Mouse (Mus musculus) lung, embryonic 16.5 days (tissue): ENCODE data around the gene Bbs4. TPM values are rescaled to one million over a fixed set of nuclear protein-coding genes. Genes with fewer than 3 reads are reported as not detected.

Experiments
- ATAC-seq: fragments of 200-750 bp; cut with Nextera tagmentation; 2 replicates; pipeline ENCODE4 v1.8.0; 2017; ENCODE audit warnings: low read depth, mild to moderate bottlenecking, moderate library complexity
- H3K27ac ChIP-seq: fragments of 300-500 bp; sonication (generic); 2 replicates; pipeline ENCODE4 v1.5.1; 2014; ENCODE audit warnings: mild to moderate bottlenecking, control low read depth, low read length
- H3K27me3 ChIP-seq: fragments of 300-500 bp; sonication (generic); 2 replicates; pipeline ENCODE4 v1.6.1; 2014; ENCODE audit warnings: low read depth, low read length, mixed read lengths; ENCODE audit not compliant: control insufficient read depth, insufficient read depth
- H3K36me3 ChIP-seq: fragments of 300-500 bp; sonication (generic); 2 replicates; pipeline ENCODE4 v1.6.1; 2014; ENCODE audit warnings: low read length; ENCODE audit not compliant: control insufficient read depth, insufficient read depth
- H3K4me1 ChIP-seq: fragments of 300-500 bp; sonication (generic); replicated peaks from 2 replicates; pipeline ENCODE4 v1.6.1; 2014; ENCODE audit warnings: low read length, mixed read lengths; ENCODE audit not compliant: control insufficient read depth, insufficient read depth
- H3K4me2 ChIP-seq: fragments of 300-500 bp; sonication (generic); 2 replicates; pipeline ENCODE4 v1.6.1; 2014; ENCODE audit warnings: low read depth, low read length, control low read depth
- H3K4me3 ChIP-seq: fragments of 300-500 bp; sonication (generic); 2 replicates; pipeline ENCODE4 v1.5.1; 2014; ENCODE audit warnings: mild to moderate bottlenecking, low read length, control low read depth
- H3K9ac ChIP-seq: fragments of 300-500 bp; sonication (generic); 2 replicates; pipeline ENCODE4 v1.6.1; 2014; ENCODE audit warnings: low read length, control low read depth
- H3K9me3 ChIP-seq: fragments of 300-500 bp; sonication (generic); 2 replicates; pipeline ENCODE4 v1.6.1; 2016; ENCODE audit warnings: low read length; ENCODE audit not compliant: control insufficient read depth
- whole genome bisulfite sequencing: fragments of 180-500 bp; shearing (Covaris S2); extraction: QIAGEN DNeasy Blood & Tissue Kit; methylation state at CpG from one replicate; pipeline ENCODE4 v1.1.7; 2014; 5-methylcytosine and 5-hydroxymethylcytosine counted together
- polyA plus RNA-seq: library from polyadenylated mRNA; unstranded; fragments of >200 nt; fragmentation: Nextera tagmentation; extraction: Ambion mirVana; gene quantifications from 2 replicates; pipeline ENCODE4 v1.2.1, GENCODE M21; 2015

Bbs4 gene
- polyA plus RNA-seq, 1 experiment from 2014 or later = 15.7 TPM

DNA sequence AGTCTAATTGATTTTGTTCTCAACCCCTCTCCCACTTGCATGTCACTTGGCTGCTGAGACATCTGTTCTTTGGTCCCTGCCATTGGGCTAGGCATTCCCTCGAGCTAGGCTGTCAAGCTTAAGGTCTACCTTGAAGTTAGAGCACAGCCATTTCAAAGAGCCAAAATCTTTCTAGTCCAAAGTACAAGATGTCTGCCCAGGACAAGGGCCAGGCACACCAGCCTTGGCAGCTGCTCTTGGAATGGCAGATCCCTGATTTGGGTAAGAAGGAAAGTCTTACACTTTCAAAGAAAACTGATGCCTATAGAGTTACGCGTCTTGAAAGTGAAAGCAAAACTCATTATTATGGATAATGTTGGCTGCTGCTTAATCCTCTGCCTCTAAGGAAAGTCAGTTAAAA is 37.1 kb downstream of the Bbs4 start:
- Histone ChIP-seq H3K9ac (no peak overlapping the region), H3K27ac (no peak overlapping the region), H3K4me3 (no peak overlapping the region), H3K4me1 (peaks cover 4% of the 10 kb centered on the region), H3K36me3 (peaks cover 13% of the 10 kb centered on the region), H3K27me3 (no peaks in the 10 kb centered on the region), H3K4me2 (no peak overlapping the region), H3K9me3 (no peaks in the 10 kb centered on the region)
- WGBS = 88% methylated on average over 3 of the region's 3 CpGs
- ATAC-seq = no peak

DNA sequence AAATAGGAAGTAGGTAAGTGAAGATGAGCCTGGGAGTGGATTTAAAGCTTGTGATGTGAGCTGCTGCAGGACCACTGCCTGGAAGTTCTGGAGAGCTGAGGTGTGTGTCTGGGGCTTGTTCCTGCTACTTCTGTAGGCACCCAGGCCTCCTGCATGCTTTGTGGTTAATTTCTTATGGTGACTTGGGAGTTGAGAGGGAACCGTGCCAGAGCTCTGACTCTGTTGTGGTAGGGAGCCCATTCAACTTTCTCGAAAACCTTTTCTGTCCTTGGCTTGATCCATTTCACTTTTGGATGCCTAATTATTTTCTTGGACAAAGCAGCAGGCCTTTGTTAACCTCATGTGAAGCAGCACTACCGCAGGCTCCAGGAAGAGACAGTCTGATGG is 42.0 kb downstream of the Bbs4 start:
- Histone ChIP-seq H3K9ac (no peak overlapping the region), H3K36me3 (peaks cover 14% of the 10 kb centered on the region), H3K9me3 (no peaks in the 10 kb centered on the region), H3K4me1 (peaks cover 7% of the 10 kb centered on the region), H3K4me2 (no peak overlapping the region), H3K27me3 (no peaks in the 10 kb centered on the region), H3K27ac (peak overlapping the region; percentile 67), H3K4me3 (no peak overlapping the region)
- 69% methylated on average over 3 of the region's 3 CpGs for WGBS
- ATAC-seq = no peak

DNA sequence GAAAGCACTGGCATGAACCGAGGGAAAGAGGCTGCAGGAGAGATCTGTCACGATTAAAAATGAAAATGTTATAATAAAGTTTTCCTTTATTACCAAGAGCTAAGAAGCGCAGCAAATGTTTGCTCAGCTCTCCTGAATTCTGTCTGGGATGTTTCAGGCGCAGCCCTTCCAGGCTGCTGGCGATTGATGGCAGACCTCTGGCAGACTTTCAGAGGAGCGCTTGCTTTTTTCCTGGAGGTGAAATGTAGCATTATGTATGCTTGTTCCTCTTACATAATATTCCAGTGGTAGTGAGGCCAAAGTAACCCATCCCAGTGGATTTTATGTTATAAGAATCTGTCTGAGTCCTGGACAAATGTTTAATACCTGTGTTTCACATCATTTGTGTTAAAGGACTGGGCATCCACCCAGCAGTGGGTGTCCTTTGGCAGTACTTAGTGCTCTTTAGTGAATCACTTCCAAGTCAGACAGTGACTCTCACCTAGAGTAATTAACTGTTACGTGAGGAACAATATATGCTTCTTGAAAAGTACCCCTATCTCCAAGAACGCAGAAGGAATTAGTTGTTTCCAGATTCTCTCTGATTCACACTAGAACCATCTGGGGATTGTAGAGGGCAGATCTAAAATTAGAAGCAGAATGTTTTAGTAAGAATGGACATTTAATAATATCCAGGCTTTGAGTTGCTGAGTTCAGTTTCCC is 42.6 kb downstream of the Bbs4 start:
- Histone ChIP-seq H3K4me2 (no peak overlapping the region), H3K9ac (no peak overlapping the region), H3K27me3 (no peaks in the 10 kb centered on the region), H3K9me3 (no peaks in the 10 kb centered on the region), H3K36me3 (peaks cover 15% of the 10 kb centered on the region), H3K27ac (peak overlapping the region; percentile 67; the same call in 1 of the 2 replicates), H3K4me1 (peaks cover 7% of the 10 kb centered on the region), H3K4me3 (no peak overlapping the region)
- peak; percentile 83 for ATAC-seq
- WGBS = 48% methylated on average over 8 of the region's 8 CpGs

DNA sequence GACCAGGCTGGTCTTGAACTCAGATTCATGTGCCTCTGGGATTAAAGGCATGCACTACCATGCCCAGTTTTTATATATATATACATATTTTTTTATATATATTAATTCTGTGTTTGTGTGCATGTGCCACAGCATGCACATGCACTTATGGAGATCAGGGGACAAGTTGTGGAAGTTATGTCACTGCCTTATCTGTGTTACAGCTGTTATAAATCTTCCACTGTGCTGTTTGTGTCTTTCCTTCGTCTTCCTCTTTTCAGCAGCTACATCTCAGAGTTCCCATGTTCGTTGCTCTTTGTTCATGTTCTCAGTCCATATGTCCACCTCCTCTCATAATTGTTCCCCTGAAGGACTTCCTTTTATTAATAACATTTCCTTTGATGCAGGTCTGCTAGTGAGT is 45.4 kb downstream of the Bbs4 start:
- Histone ChIP-seq H3K4me2 (no peak overlapping the region), H3K4me3 (no peak overlapping the region), H3K4me1 (peaks cover 7% of the 10 kb centered on the region), H3K36me3 (peaks cover 12% of the 10 kb centered on the region), H3K27ac (no peak overlapping the region), H3K9me3 (no peaks in the 10 kb centered on the region), H3K9ac (no peak overlapping the region), H3K27me3 (no peaks in the 10 kb centered on the region)
- ATAC-seq = no peak
- 66% methylated on average over 2 of the region's 2 CpGs for WGBS

- no peak overlapping the region for H3K27ac ChIP-seq
- no peaks in the 10 kb centered on the region for H3K9me3 ChIP-seq
- H3K4me2 ChIP-seq = no peak overlapping the region
- H3K27me3 ChIP-seq = no peaks in the 10 kb centered on the region
- H3K4me1 ChIP-seq = peaks cover 10% of the 10 kb centered on the region; the same call in 1 of the 2 replicates
- H3K36me3 ChIP-seq = 0 out of 2 replicates have a peak, but pooled peaks cover 4% of the 10 kb centered on the region
- no peak for ATAC-seq
- WGBS = 64% methylated on average over 2 of the region's 2 CpGs
- no peak overlapping the region for H3K9ac ChIP-seq
- no peak overlapping the region for H3K4me3 ChIP-seq
Measured at GRCm38 (mm10) chr9:59296419-59296818, 56.9 kb downstream of the Bbs4 start.

DNA sequence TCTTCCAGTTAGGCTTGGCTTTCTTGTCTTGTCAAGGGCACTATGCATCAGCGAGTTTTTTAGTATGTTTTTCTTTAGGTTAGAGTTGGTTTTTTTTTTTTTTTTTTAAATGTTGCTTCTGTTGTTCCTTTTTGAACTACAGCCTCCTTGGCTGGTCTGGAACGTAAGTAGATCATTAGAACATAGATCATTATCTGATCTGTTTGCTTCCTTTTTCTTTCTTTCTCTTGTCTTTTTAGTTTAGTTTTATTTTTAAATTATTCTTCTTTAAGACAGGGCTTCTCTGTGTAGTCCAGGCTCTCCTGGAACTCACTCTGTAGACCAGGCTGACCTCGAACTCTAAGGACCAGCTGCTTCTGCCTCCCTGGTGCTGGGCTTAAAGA is 60.8 kb downstream of the Bbs4 start:
- H3K9ac ChIP-seq = peak overlapping the region; percentile 85
- H3K4me1 ChIP-seq = peaks cover 22% of the 10 kb centered on the region
- H3K4me3 ChIP-seq = peak overlapping the region; percentile 89
- no peaks in the 10 kb centered on the region for H3K27me3 ChIP-seq
- peak overlapping the region; percentile 83 for H3K4me2 ChIP-seq
- WGBS = 31% methylated on average over 3 of the region's 3 CpGs
- no peaks in the 10 kb centered on the region for H3K9me3 ChIP-seq
- H3K36me3 ChIP-seq = no peaks in the 10 kb centered on the region
- no peak for ATAC-seq
- H3K27ac ChIP-seq = no peak overlapping the region

- peak; percentile 62 for ATAC-seq
- H3K9me3 ChIP-seq = no peaks in the 10 kb centered on the region
- peak overlapping the region; percentile 83 for H3K4me2 ChIP-seq
- H3K4me1 ChIP-seq = peaks cover 22% of the 10 kb centered on the region
- peak overlapping the region; percentile 87 for H3K27ac ChIP-seq
- under 1% methylated on average over 50 of the region's 50 CpGs for WGBS
- H3K9ac ChIP-seq = peak overlapping the region; percentile 85
- H3K27me3 ChIP-seq = no peaks in the 10 kb centered on the region
- H3K36me3 ChIP-seq = no peaks in the 10 kb centered on the region
- H3K4me3 ChIP-seq = peak overlapping the region; percentile 89
Measured at GRCm38 (mm10) chr9:59291688-59292492, 61.4 kb downstream of the Bbs4 start.

DNA sequence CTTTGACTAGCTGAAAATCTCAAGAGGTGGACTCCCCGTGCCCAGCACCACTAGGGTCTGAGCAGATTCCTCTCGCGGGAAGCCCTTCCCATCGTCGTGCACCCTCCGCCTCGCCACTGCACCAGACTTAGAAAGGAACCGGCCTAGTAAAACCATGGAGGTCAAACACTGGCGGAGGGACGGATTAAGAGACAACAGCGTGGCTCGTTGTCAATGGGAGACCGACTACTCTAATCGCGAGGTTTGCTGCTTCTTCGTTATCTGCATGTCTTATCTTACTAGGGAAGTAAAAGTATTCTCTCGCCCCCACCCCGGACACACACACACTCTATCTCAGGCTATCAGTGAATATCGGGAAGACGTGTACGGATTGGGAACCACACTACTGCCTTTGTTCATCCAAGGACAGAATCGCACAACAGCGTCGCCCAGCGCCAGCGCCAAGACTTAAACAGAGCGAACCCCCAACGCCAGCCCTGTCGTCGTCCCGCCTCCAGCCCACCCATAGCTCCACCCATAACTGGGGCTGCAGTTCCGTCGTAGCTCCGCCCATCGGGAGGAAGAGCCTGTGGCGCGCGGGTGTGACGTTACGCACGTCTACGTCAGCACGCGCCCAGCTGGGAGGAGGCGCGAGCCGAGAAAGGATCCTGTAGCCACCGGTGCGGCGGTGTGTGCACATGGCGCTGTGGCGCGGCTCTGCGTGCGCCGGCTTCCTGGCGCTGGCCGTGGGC is 62.2 kb downstream of the Bbs4 start, which contains the start of gene Adpgk:
Gene Adpgk (plus strand): TSS at position 602 of the 731 bp plus-strand sequence.
- H3K36me3 ChIP-seq = no peaks in the 10 kb centered on the region
- H3K27ac ChIP-seq = peak within 1 kb of the TSS; percentile 91
- peak within 1 kb of the TSS; percentile 89 for H3K4me3 ChIP-seq
- peak within 1 kb of the TSS; percentile 85 for H3K9ac ChIP-seq
- WGBS = under 1% methylated on average over 57 of the region's 58 CpGs
- H3K4me2 ChIP-seq = peak within 1 kb of the TSS; percentile 85
- H3K27me3 ChIP-seq = no peaks in the 10 kb centered on the region
- peaks cover 22% of the 10 kb centered on the region for H3K4me1 ChIP-seq
- no peaks in the 10 kb centered on the region for H3K9me3 ChIP-seq
- peak; percentile 99 for ATAC-seq
